Mouse (Mus musculus) brain, adult 2 months (tissue): ENCODE measurements around the gene Get4.

Experiments
- DNase-seq: peaks from one replicate; pipeline ENCODE4 v3.0.0; 2011; ENCODE audit warnings: low read depth, low spot score

Get4 gene

DNA sequence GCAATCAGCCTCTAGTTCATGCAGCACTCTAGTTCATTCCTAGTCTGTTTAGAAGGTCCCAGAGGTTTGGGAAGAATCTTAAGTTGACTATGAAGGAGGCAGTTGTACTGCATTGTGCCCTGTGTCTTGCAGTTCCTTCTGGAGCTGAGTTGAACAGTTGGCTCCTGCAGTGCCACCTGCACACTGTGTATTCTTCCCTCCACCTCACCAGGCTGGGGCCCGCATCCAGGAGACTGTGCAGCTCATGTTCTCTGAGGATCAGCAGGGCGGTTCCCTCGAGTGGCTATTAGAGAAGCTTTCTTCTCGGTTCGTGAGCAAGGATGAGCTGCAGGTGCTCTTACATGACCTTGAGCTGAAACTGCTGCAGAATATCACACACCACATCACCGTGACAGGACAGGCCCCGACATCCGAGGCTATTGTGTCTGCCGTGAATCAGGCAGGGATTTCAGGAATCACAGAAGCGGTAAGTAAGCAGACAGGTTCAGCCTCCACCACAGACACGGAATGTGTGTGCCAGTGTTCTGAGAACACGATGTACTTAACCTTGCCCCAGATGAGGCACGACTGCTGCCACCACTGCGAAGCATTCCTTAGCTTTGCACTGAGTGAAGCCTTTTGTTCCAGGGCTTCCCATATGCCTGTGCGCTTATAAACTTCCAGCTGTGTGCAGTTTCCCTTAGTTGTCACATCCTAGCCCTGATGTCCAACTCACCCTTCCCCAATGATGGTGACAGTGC lies 10.9 kb upstream of the Get4 start:
- peak; percentile 63 for DNase-seq

DNA sequence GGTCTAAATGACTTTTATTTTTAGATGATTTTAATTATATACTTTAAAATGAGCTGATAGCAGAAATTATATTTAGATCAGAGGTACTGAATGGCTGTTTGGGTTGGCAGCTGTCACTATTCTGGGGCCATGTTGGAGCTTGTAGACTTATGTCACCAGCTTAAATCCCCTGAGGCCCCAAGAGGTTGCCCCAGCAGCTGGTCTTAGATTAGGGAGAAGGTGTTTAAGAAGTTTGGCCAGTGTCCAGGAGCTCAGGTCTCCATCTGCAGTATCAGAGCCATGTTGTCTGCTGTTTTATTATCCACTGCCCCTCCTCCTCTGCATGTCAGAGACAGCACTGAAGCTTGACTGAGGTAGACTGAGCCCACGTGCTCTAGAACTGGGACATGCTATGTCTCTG lies 8.7 kb upstream of the Get4 start:
- DNase-seq = no peak

DNA sequence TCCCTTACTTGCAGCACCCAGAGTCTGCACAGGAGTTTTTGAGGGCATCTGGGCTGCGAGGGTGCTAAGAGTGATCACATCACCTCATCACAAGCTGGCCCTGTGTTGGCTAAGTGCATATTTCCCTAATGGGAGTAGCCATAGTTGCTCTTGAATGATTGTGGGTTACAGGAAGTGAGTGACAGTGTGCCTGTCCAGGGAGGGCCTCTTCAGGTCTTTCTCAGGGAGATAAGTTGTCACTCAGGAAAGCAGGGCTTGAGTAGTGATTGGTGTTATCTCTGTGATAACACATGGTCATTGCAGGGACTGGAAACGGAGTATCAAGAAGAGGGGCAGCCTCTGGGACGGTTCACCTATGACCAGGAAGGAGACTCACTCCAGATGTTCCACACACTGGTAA lies 4.4 kb upstream of the Get4 start:
- DNase-seq = no peak

DNA sequence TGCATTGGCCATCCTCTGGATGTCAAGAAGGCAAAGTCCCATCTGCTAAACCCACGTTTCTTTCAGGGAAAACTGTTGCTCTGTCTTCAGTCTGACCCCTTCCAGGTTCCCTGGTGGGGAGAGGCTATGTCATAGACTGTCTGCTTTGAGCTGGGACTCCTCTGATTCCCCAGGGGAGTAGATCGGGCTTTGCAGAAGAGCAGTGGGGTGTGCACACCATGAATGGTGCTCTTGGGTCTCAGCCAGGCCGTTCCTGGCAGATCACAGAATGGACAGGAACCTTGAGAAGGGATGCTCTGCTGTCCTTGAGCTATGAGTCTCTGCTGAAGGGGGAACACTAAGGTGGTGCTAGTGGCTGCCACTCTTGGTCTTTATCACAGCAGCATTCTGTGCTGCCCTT lies 3.3 kb upstream of the Get4 start:
- no peak for DNase-seq

DNA sequence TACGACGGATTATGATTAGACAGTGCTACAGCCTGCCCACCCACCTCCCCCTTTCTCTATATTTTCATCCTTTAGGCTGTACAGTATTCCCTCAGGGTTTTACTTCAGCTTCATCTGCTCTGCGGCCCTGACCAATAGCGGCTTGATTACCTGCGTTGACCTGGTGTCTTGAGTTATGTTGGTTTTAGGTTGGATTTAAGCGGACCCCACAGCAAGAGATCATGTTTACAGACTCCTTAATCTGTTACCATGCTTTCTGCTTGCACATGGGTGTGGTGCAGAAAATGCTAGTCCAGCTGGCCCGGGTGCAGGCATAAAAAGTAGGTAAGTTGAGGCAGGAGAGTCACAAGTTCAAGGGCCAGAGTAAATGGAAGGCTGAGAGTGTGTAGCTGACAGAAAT lies 845 bp upstream of the Get4 start:
- DNase-seq = no peak

DNA sequence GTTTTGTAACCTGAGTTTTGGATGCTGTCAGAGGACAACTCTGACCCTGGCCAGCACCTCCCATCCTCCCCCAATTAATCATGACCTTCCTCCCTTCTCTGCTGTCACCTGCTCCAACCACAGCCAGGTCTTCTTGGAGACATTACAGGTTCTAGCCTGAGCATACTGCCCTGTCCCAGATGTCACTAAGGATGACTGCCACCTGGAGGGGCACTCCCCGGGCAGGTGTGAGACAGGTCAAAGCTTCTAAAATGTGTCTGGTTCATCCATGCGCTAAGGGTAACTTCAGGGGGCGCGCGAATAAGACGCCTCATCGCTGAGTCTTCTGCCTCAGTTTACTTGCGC lies 416 bp upstream of the Get4 start:
- no peak for DNase-seq

DNA sequence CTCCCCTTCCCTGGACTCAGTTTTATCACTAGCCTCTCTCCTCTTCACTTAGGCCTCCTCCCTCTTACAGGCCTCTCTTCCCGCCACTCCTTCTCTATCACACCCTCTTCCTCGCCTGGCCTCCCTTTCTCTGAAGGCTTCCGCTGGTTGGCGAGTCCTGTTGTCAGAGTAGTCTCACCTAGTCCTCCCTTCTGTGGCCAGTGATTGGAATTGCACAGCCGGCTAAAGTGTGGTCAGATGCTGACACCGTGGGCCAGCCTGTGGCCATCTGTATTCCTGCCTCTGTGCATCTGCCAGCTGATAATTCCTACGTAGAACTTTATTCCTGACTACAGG lies 754 bp downstream of the Get4 start:
- DNase-seq = no peak

DNA sequence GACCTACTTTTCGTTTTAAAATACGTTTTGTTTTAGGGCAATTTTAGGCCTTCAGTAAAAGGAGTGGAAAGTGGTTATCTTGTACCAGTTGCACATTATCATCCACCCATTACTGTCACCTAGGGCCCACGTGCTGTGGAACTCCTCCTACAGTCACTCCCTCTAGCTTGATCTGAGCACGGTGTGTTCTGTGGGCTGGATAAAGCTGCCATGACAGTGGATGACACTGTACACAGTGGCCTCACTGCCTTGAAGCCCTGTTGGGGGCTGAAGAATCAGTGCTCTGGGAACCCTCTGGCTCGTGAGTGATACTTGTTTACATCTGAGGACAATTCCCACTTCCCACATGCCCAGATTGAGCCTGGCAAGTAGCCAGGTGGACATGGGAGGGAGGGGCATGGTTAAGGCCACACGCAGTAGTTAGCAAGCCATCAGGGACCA lies 1.2 kb downstream of the Get4 start:
- DNase-seq = peak; percentile 66

DNA sequence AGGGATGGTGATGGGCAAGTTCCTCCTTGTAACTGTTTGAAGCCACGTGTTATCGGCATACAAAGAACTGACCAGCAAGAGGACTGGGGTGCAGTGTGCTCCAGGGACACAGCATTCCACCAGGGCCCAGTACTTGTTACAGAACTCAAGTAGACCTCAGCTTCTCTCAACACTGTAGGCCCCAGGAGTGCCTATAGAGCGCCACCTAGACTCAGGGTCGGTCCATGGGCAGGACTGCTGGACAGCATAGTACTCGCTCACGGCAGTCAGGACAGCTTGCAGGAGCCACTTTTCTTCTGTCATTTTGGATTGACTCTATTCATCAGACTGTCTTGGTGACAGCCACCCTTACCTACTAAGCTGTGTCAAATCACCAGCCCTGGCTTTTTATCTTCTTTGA lies 2.8 kb downstream of the Get4 start:
- no peak for DNase-seq

DNA sequence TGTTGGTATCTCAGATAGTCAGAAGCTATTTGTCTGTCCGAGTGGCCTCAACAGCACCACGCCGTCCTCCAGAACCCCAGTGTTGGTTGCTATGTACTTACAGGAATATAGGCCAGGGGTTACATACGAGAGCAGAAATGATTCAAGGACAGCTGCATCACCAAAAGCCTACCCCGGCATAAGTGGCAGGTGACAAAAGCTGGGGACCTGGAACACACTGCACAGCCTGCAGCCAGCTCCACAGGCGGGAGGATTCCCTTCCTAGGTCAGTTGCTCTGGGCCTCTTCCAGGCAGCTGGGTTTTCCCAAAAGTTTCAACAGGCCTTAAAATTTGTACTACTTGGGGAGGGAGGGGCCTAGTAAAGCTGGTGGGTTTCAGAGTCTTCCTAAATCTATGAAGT lies 3.7 kb downstream of the Get4 start:
- no peak for DNase-seq

DNA sequence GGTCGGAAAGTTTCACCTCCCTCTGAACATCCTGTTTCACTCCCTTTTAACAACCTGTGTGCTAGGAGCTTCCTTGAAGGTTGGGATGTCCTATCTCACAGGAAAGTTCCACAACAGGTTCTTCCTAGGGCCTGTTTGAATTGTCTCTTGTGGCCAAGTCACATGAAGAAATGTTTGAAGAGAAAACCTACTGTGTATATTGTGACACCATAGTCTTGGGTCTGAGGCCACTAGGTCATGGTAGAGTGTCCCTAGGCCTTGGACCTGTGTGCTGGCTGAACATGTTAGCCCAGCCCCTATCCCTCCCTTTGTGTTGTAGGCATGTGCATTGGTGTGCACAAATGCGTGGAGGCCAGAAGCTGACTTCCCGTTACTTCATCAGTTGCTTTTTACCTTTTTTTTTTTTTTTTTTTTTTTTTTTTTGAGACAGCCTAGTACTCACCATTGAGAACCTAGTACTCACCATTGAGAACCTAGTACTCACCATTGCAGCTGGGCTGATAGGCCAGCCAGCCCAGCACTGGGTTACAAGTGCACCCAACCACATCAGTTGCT lies 4.2 kb downstream of the Get4 start:
- DNase-seq = no peak

DNA sequence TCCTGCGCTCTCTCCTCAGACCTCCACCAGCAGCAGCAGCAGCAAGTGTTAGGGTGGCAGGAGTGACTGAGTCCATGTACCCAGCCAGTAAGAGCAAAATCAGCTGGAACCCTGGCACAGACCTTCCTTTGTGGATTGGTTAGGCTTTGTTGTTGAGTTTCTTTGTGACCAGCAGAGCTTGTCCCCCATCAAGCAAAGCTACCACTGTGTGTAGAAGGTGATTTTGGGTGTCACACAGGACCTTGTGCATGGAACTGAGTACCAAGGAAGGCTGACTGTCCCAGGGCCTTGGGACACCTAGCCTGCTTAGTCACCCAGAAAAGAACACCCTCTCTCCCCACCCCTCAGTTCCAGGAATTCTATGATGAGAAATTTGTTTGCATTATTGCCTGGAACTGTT lies 5.1 kb downstream of the Get4 start:
- no peak for DNase-seq

DNA sequence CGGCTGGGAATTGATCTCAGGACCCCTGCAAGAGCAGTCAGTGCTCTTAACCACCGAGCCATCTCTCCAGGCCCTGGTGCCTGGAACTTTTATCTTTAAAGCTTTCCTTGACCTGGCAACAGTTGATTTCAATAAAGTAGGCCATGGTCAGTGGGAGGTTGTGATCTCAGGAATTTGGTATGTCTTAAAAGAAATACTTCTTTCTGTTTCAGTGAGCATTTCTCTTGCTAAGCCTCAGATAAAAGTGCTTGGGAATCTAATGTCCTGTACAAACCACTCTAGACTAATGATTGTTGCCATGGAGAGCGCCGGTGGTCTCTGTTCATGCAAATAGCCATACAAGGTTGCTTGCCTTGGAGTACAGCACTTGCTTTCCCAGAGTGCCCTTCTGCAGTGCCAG lies 5.7 kb downstream of the Get4 start:
- no peak for DNase-seq

DNA sequence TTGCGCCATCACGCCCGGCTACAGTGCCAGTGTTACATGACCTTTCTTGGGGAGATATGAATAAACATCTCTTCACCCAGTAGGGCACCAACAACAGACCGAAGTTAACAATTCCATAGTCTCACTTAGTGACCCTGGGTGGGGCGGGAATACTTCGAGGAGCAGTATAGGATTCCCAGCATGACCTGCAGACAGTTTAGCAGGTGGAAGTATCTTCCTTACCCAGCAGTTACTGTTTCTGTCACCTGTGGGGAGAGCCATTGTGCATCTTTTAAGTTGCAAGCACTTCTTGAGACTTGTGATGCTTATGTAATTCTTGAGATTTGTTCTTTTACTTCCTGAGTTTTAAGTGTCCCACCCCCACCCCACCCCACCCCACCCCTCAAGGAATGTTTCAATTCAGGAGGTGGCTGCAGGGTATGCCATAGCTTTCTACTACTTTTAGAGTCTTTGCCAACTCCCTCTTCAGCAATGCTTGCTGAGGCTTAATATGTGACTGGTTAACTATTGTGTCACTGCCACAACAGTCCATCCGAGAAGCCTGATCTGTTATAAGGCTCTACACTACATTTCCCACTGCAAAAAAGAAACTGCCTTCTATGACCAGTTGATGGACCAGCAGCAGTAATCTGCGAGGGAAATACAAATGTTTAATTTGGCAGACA lies 6.4 kb downstream of the Get4 start:
- DNase-seq = no peak

DNA sequence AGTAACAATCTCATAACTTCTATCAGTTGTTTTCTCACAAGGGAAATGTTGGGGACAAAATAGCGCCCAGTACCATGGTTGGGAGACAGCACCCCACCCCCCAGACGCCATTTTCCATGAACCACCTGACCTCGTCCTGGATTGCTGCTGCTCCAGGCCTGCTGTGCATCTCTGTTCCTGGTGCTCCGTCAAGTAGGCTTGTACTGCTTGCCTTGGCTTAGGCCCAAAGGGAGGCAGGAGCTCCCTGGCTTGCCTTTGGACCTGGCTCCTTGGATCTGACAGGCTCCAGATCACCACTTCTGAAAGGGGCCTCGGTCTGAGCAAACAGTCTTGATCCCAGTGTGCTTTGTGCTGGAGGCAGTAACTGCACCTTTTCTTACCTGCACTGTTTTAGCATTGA lies 7.7 kb downstream of the Get4 start:
- DNase-seq = peak; percentile 58

DNA sequence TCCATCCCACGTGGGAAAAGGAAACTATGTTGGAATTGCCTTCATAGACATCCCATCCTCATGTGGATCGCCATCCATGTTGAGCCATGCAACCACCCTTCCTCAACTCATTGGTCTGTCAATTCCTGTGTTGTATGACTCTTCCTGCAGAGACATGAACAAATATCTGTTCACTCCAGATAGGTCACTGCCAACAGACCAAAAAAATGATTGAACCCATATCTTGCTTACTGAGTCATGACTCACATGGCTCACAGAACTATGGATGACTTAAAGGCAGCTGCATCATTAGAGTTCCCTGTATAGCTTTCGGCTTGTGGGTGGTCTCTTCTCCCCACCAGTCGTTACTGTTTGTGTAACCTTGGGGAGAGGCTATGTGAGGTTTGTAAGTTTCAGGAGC lies 9.3 kb downstream of the Get4 start:
- no peak for DNase-seq

DNA sequence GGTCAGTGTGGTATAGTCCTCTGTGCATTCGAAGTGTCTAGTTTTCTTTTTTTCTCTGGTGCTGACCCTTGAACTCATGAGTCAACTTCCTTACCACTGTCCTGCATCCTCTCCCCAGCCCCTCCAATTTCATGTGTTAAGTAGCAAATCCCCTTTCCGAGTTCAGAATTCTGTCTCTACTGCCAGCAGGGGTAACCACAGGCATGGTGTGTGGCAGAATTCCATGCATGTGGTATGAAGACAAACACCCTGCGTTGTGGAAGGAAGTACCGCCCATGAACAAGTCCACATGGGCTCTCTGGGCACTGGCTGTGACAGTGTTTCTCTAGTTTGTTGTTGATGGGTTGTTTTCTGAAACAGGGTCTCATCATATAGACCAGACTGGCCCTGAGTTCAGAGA lies 15.5 kb downstream of the Get4 start:
- no peak for DNase-seq

DNA sequence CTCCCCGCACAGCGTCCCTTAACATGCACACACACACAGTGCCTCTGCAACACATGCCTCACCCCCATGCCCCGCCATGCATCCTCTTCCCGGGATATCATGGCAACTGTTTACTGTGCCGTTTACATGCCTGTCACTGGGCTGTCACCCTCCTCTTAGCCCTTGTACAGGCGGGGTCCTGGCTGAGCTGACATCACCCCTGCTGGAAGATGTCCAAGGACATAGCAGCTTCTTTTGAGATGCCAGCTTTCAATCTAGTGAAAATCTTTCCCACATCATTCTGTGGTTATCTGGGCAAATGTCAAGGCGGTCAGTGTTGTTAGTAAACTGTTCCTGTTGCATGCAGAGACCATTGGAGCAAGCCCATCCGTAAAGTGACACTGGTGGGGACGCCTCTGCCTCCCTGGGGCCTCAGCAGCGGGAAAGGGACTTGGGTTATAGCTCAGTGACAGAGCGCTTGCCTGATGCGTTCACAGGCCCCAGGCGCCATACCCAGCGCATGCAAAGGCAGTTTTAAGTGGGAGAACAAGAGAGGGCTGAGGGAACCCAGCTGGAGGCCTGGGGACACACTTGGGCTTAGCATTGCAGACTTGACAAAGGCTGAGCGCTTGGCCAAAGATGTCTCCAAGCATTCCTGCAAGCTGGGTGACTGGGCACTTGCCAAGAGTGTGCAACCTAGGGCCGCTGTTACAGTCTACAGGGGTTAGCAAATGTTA lies 18.8 kb downstream of the Get4 start:
- DNase-seq = peak; percentile 39

DNA sequence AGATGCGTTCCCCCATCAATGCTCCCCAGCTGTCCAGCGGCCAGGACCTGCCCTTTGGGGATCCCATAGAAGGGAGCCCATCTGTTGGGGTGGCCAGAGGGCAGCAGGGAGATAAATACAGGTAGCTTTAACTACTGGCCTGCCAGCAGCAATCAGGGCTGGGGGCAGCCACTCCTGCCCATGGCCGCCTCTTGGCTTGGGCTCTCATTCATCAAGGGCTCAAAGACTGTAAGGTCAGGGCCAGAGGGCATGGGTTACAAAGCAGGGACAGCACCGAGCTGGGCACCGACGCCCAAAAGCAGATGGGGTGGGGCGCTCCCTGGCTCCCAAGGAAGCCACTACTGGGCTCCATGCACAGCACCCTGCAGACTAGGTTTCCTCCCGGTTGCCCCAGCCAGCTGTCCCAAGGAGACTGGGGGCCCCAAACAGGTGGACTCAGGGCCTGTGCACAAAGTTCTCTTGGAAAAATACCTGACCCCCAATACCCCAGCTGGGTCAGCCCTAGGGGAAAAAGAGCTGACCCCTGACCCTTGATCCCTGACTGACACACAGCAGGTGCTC lies 19.9 kb downstream of the Get4 start:
- no peak for DNase-seq

DNA sequence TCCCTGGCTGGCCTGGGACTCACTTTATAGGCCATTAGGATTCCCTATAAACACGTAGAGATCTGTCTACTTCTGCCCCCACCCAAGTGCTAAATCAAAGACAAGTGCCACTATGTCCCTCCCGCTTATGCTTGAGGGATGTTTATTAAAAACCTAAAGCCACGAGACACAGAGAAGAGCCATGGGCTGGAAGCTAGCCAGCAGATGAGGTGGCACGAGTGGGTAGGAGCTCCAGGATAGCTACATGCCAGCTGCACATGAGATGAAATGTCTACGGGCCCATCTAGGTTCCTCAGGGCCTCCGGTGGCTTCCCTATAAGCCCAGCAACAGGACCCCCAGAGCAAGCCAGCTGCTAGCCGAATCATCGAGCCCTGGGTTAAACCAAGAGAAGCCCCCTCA lies 25.2 kb downstream of the Get4 start:
- peak; percentile 80 for DNase-seq

DNA sequence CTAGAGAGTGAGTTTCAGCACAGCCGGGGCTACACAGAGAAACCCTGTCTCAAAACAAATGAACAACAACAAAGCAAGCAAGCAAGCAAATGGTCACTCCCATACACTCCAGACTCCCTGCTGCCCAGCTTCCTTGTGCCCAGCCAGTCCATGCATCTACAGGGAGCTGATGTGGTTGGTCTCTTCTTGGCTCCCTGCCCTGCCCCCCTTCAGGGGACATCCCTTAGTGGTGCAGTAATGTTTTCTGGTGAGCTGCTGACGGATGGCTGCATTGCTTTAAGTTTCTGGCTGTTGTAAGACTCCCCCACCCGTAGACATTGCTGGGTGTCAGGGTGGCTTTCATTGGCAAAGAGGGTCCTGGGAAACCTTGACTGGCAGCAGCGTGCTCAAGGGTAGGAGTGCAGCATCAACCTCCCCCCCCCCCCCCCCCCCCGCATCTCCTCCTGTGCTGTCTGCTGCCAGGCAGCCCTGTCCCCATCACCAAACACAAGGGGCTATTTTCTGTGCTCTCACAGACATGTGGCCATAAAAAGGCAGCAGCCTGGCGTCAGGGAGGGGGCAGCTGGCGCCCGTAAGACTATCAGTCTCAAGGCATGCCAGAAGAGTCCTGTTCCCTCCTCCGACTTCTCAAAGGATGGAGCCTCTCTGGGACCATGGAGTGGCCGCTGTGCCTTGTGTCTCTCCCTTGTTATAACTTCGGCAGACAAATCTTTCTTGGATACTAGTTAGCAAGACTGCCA lies 29.4 kb downstream of the Get4 start:
- DNase-seq = peak; percentile 72

DNA sequence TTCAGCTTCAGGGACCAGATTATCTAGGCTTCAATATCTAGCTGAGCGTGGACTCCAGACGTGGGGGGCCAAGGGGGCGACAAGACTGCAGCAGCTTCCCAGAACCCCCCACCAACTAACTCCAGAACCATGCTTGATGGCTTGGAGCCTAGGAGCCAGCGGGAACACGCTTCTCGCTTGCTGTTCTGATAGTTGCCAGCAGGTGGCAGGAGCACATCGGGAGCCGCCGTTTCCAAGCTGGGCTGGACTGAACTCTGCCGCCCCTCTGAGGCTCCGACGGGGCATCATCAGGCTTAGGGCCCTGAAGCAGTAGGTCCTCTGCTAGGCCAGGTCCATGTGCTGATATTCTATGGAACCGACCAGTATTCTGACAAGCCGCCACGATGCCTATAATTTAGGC lies 30.1 kb downstream of the Get4 start:
- peak; percentile 92 for DNase-seq
